Mouse (Mus musculus): ENCODE results near the gene Gabarap.
"Not testable (repeated sequence)": the region's sequence is repeated elsewhere in the genome, so short reads cannot be mapped to it uniquely, and the experiment has no call there.

The Gabarap gene

GRCm38 (mm10) chr11:69990850-69991691, at the start of gene Gabarap:
Gene Gabarap (plus strand): TSS chr11:69991143.
- peak; percentile 95 for DNase-seq (ENCODE audit: low read depth)

GRCm38 (mm10) chr11:69945216-69945615, 45.7 kb upstream of the Gabarap start:
- DNase-seq (ENCODE audit: low read depth): no peak

GRCm38 (mm10) chr11:69945997-69946891, 44.7 kb upstream of the Gabarap start:
- peak; percentile 65 for DNase-seq (ENCODE audit: low read depth)

- no peak for DNase-seq (ENCODE audit: low read depth)
Observed at GRCm38 (mm10) chr11:69947337-69948065, 43.4 kb upstream of the Gabarap start.

- DNase-seq (ENCODE audit: low read depth): peak; percentile 94
Observed at GRCm38 (mm10) chr11:69948066-69948762, 42.7 kb upstream of the Gabarap start, which contains the start of gene Slc2a4. Gene Slc2a4 (minus strand): TSS chr11:69948188.

GRCm38 (mm10) chr11:69948763-69949150, 42.2 kb upstream of the Gabarap start:
- DNase-seq (ENCODE audit: low read depth): peak; percentile 93

GRCm38 (mm10) chr11:69950807-69951459, 40.0 kb upstream of the Gabarap start:
- DNase-seq (ENCODE audit: low read depth): no peak

- DNase-seq (ENCODE audit: low read depth): no peak
Observed at GRCm38 (mm10) chr11:69952274-69952673, 38.7 kb upstream of the Gabarap start.

- DNase-seq (ENCODE audit: low read depth): no peak
Observed at GRCm38 (mm10) chr11:69953267-69953915, 37.6 kb upstream of the Gabarap start.

GRCm38 (mm10) chr11:69955618-69956017, 35.3 kb upstream of the Gabarap start:
- DNase-seq (ENCODE audit: low read depth): not testable (repeated sequence)

- DNase-seq (ENCODE audit: low read depth): no peak
Observed at GRCm38 (mm10) chr11:69956218-69956617, 34.7 kb upstream of the Gabarap start.

GRCm38 (mm10) chr11:69960616-69961015, 30.3 kb upstream of the Gabarap start:
- no peak for DNase-seq (ENCODE audit: low read depth)

- DNase-seq (ENCODE audit: low read depth): no peak
Observed at GRCm38 (mm10) chr11:69961841-69962240, 29.1 kb upstream of the Gabarap start.

GRCm38 (mm10) chr11:69964650-69965270, 26.2 kb upstream of the Gabarap start, which contains the start of gene Cldn7:
Gene Cldn7 (plus strand): TSS chr11:69964779.
- no peak for DNase-seq (ENCODE audit: low read depth)

- no peak for DNase-seq (ENCODE audit: low read depth)
Observed at GRCm38 (mm10) chr11:69965271-69966005, 25.5 kb upstream of the Gabarap start.

- DNase-seq (ENCODE audit: low read depth): no peak
Observed at GRCm38 (mm10) chr11:69966006-69966859, 24.7 kb upstream of the Gabarap start.

GRCm38 (mm10) chr11:69966860-69967517, 24.0 kb upstream of the Gabarap start:
- no peak for DNase-seq (ENCODE audit: low read depth)

- no peak for DNase-seq (ENCODE audit: low read depth)
Observed at GRCm38 (mm10) chr11:69968793-69969192, 22.1 kb upstream of the Gabarap start.

All from c-Kit-positive CD71-positive TER-119-negative erythroid progenitor cells, embryonic 14.5 days (primary cell).